Mouse (Mus musculus) liver, embryonic 13.5 days (tissue): ENCODE results near the gene Wdr5. TPM values are rescaled to one million over a fixed set of nuclear protein-coding genes. Genes with fewer than 3 reads are reported as not detected.
"Not testable (repeated sequence)": the region's sequence is repeated elsewhere in the genome, so short reads cannot be mapped to it uniquely, and the experiment has no call there.

ENCODE experiments used
- ATAC-seq: fragments of 200-750 bp; cut with Nextera tagmentation; 2 replicates; pipeline ENCODE4 v1.8.0; 2017; ENCODE audit warnings: low read depth, mild to moderate bottlenecking, moderate number of reproducible peaks, moderate library complexity
- DNase-seq: peaks from one replicate; pipeline ENCODE4 v3.0.0; 2022
- H3K27ac ChIP-seq: fragments of 300-500 bp; sonication (generic); 2 replicates; pipeline ENCODE4 v1.5.1; 2015; ENCODE audit warnings: moderate library complexity, mild to moderate bottlenecking, inconsistent platforms
- H3K27me3 ChIP-seq: fragments of 300-500 bp; sonication (generic); 2 replicates; pipeline ENCODE4 v1.6.1; 2015; ENCODE audit warnings: mild to moderate bottlenecking, inconsistent platforms
- H3K36me3 ChIP-seq: fragments of 300-500 bp; sonication (generic); 2 replicates; pipeline ENCODE4 v1.6.1; 2015; ENCODE audit warnings: mild to moderate bottlenecking, inconsistent platforms
- H3K4me1 ChIP-seq: fragments of 300-500 bp; sonication (generic); replicated peaks from 2 replicates; pipeline ENCODE4 v1.6.1; 2015; ENCODE audit warnings: inconsistent platforms
- H3K4me2 ChIP-seq: fragments of 300-500 bp; sonication (generic); 2 replicates; pipeline ENCODE4 v1.6.1; 2015; ENCODE audit warnings: inconsistent platforms, mild to moderate bottlenecking, moderate library complexity
- H3K4me3 ChIP-seq: fragments of 300-500 bp; sonication (generic); replicated peaks from 2 replicates; pipeline ENCODE4 v1.5.1; 2015; ENCODE audit warnings: mild to moderate bottlenecking, inconsistent platforms
- H3K9ac ChIP-seq: fragments of 300-500 bp; sonication (generic); 2 replicates; pipeline ENCODE4 v1.6.1; 2015; ENCODE audit warnings: mild to moderate bottlenecking, inconsistent platforms
- H3K9me3 ChIP-seq: fragments of 300-500 bp; sonication (generic); replicated peaks from 2 replicates; pipeline ENCODE4 v1.6.1; 2016; ENCODE audit warnings: inconsistent platforms
- WGBS: fragments of 180-500 bp; shearing (Covaris S2); methylation state at CpG from one replicate; pipeline ENCODE4 v1.1.7; 2015; ENCODE audit not compliant: insufficient replicate concordance; 5-methylcytosine and 5-hydroxymethylcytosine counted together
- polyA plus RNA-seq: library from polyadenylated mRNA; unstranded; fragments of >200 nt; fragmentation: Nextera tagmentation; extraction: Ambion mirVana; gene quantifications from 2 replicates; pipeline ENCODE4 v1.2.1, GENCODE M21; 2015

Wdr5 gene
- polyA plus RNA-seq, 1 experiment from 2014 or later = 32.1 TPM

- Histone ChIP-seq H3K9ac (peak overlapping the region; percentile 26; the same call in 1 of the 2 replicates), H3K36me3 (no peaks in the 10 kb centered on the region), H3K4me2 (no peak overlapping the region), H3K27me3 (no peaks in the 10 kb centered on the region), H3K27ac (peak overlapping the region; percentile 57), H3K9me3 (no peaks in the 10 kb centered on the region), H3K4me3 (no peak overlapping the region), H3K4me1 (peaks cover 67% of the 10 kb centered on the region)
- ATAC-seq = peak; percentile 58
- 40% methylated on average over 7 of the region's 7 CpGs for WGBS
- no peak for DNase-seq
Observed at GRCm38 (mm10) chr2:27504113-27504885, 10.7 kb upstream of the Wdr5 start.

- Histone ChIP-seq H3K27ac (0 out of 2 replicates have a peak overlapping the region, but pooled peaks have one; percentile 57), H3K4me2 (no peak overlapping the region), H3K27me3 (no peaks in the 10 kb centered on the region), H3K36me3 (no peaks in the 10 kb centered on the region), H3K9me3 (no peaks in the 10 kb centered on the region), H3K9ac (peak overlapping the region; percentile 3; the same call in 1 of the 2 replicates), H3K4me1 (peaks cover 71% of the 10 kb centered on the region), H3K4me3 (no peak overlapping the region)
- ATAC-seq = peak; percentile 14; the same call in 1 of the 2 replicates
- WGBS = 16% methylated on average over 6 of the region's 6 CpGs
- DNase-seq = no peak
Observed at GRCm38 (mm10) chr2:27505539-27505938, 9.4 kb upstream of the Wdr5 start.

- not testable (repeated sequence) for H3K36me3 ChIP-seq, H3K9ac ChIP-seq, H3K27ac ChIP-seq, ATAC-seq, DNase-seq, H3K4me2 ChIP-seq, H3K4me3 ChIP-seq, H3K27me3 ChIP-seq, H3K9me3 ChIP-seq
- peaks cover 71% of the 10 kb centered on the region for H3K4me1 ChIP-seq
- WGBS = 32% methylated on average over 4 of the region's 4 CpGs
Observed at GRCm38 (mm10) chr2:27506658-27507057, 8.3 kb upstream of the Wdr5 start.

GRCm38 (mm10) chr2:27507562-27507961 is 7.4 kb upstream of the Wdr5 start, which contains the start of gene Brd3:
TSS of gene Brd3 (minus strand) at chr2:27507662.
- Histone ChIP-seq H3K27ac (peak within 1 kb of the TSS; percentile 5; the same call in 1 of the 2 replicates), H3K9ac (no peak within 1 kb of the TSS), H3K4me2 (no peak within 1 kb of the TSS), H3K4me1 (peaks cover 71% of the 10 kb centered on the region), H3K9me3 (no peaks in the 10 kb centered on the region; the same call in 1 of the 2 replicates), H3K36me3 (no peaks in the 10 kb centered on the region), H3K27me3 (no peaks in the 10 kb centered on the region), H3K4me3 (no peak within 1 kb of the TSS)
- DNase-seq = no peak
- 78% methylated on average over 4 of the region's 4 CpGs for WGBS
- ATAC-seq = no peak

GRCm38 (mm10) chr2:27510706-27511105 is 4.3 kb upstream of the Wdr5 start:
- Histone ChIP-seq H3K9me3 (no peaks in the 10 kb centered on the region; the same call in 1 of the 2 replicates), H3K4me1 (peaks cover 60% of the 10 kb centered on the region), H3K9ac (no peak overlapping the region), H3K27ac (no peak overlapping the region), H3K4me2 (no peak overlapping the region), H3K27me3 (no peaks in the 10 kb centered on the region), H3K36me3 (no peaks in the 10 kb centered on the region), H3K4me3 (no peak overlapping the region)
- ATAC-seq = no peak
- WGBS = 89% methylated on average over 7 of the region's 7 CpGs
- DNase-seq = no peak

GRCm38 (mm10) chr2:27512909-27513308 is 2.0 kb upstream of the Wdr5 start:
- no peak for ATAC-seq
- WGBS = 75% methylated on average over 3 of the region's 3 CpGs

GRCm38 (mm10) chr2:27513861-27514260 is 1.1 kb upstream of the Wdr5 start:
- no peak for DNase-seq
- H3K4me1 ChIP-seq = peaks cover 51% of the 10 kb centered on the region
- peak overlapping the region; percentile 82 for H3K27ac ChIP-seq
- peak overlapping the region; percentile 97 for H3K4me2 ChIP-seq
- peaks cover 10% of the 10 kb centered on the region for H3K36me3 ChIP-seq
- 52% methylated on average over 5 of the region's 5 CpGs for WGBS
- H3K9ac ChIP-seq = peak overlapping the region; percentile 96
- ATAC-seq = no peak
- no peaks in the 10 kb centered on the region for H3K27me3 ChIP-seq
- H3K9me3 ChIP-seq = no peaks in the 10 kb centered on the region; the same call in 1 of the 2 replicates
- H3K4me3 ChIP-seq = peak overlapping the region; percentile 93

More at GRCm38 (mm10) chr2:27512909-27513308, 2.0 kb upstream of the Wdr5 start:
- H3K27me3 ChIP-seq = no peaks in the 10 kb centered on the region
- H3K4me3 ChIP-seq = no peak overlapping the region
- no peaks in the 10 kb centered on the region; the same call in 1 of the 2 replicates for H3K9me3 ChIP-seq
- no peak overlapping the region for H3K27ac ChIP-seq
- no peak overlapping the region for H3K9ac ChIP-seq
- H3K4me1 ChIP-seq = peaks cover 57% of the 10 kb centered on the region
- peaks cover under 1% of the 10 kb centered on the region; the same call in 1 of the 2 replicates for H3K36me3 ChIP-seq
- H3K4me2 ChIP-seq = no peak overlapping the region
- no peak for DNase-seq

- peaks cover 27% of the 10 kb centered on the region for H3K36me3 ChIP-seq
- H3K4me1 ChIP-seq = peaks cover 42% of the 10 kb centered on the region
- peak overlapping the region; percentile 82 for H3K27ac ChIP-seq
- H3K4me2 ChIP-seq = peak overlapping the region; percentile 97
- DNase-seq (no peak), ATAC-seq (peak; percentile 35)
- peak overlapping the region; percentile 93 for H3K4me3 ChIP-seq
- no peaks in the 10 kb centered on the region for H3K27me3 ChIP-seq
- WGBS = under 1% methylated on average over 39 of the region's 40 CpGs
- no peaks in the 10 kb centered on the region; the same call in 1 of the 2 replicates for H3K9me3 ChIP-seq
- H3K9ac ChIP-seq = peak overlapping the region; percentile 96
Observed at GRCm38 (mm10) chr2:27515341-27516166, 597 bp downstream of the Wdr5 start.

GRCm38 (mm10) chr2:27516289-27516688 is 1.3 kb downstream of the Wdr5 start:
- DNase-seq (no peak), ATAC-seq (no peak)
- Histone ChIP-seq H3K9me3 (no peaks in the 10 kb centered on the region; the same call in 1 of the 2 replicates), H3K4me2 (peak overlapping the region; percentile 97), H3K4me3 (peak overlapping the region; percentile 93), H3K4me1 (peaks cover 42% of the 10 kb centered on the region), H3K9ac (peak overlapping the region; percentile 96), H3K27me3 (no peaks in the 10 kb centered on the region), H3K36me3 (peaks cover 34% of the 10 kb centered on the region), H3K27ac (no peak overlapping the region)
- WGBS = 5% methylated on average over 1 of the region's 1 CpGs

- WGBS = 71% methylated on average over 3 of the region's 3 CpGs
- no peaks in the 10 kb centered on the region for H3K9me3 ChIP-seq
- H3K4me2 ChIP-seq = no peak overlapping the region
- no peak overlapping the region for H3K4me3 ChIP-seq
- no peak overlapping the region for H3K27ac ChIP-seq
- peaks cover 38% of the 10 kb centered on the region for H3K4me1 ChIP-seq
- no peak overlapping the region for H3K9ac ChIP-seq
- ATAC-seq = no peak
- no peaks in the 10 kb centered on the region for H3K27me3 ChIP-seq
- no peak for DNase-seq
- H3K36me3 ChIP-seq = peaks cover 52% of the 10 kb centered on the region
Observed at GRCm38 (mm10) chr2:27518283-27518682, 3.3 kb downstream of the Wdr5 start.
